Mouse (Mus musculus) telencephalon, adult 2 months (tissue): ENCODE results near the gene Zic3.

Experiments
- DNase-seq: peaks from one replicate; pipeline ENCODE4 v3.0.0-alpha.2; 2011; ENCODE audit warnings: low read depth, low spot score

Zic3 gene

GRCm38 (mm10) chrX:58041865-58042264 lies 19.4 kb downstream of the Zic3 start:
- no peak for DNase-seq

- DNase-seq, result no peak
Observed at GRCm38 (mm10) chrX:58042512-58042911, 20.0 kb downstream of the Zic3 start.
